Mouse (Mus musculus): ENCODE measurements around the gene Galnt10. TPM values are rescaled to one million over a fixed set of nuclear protein-coding genes. Genes with fewer than 3 reads are reported as not detected.

The Galnt10 gene
- polyA plus RNA-seq, 1 experiment from 2014 or later = 12.3 TPM

DNA sequence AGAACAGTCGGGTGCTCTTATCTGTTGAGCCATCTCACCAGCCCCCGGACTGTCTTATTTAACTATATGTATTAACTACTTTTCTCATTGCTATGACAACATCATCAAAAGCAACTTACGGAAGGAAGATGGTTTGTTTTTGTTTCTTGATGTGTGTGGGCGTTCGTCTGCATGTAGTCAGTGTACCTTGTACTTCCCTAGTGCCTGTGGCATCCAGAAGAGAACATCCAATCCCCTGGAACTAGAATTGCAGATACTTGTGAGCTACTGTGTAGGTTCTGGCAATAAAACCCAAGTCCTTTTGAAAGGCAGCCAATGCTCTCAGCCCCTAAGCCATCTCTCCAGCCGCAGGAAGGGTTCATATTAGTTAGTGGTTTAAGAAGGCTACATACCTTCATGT is 72.8 kb downstream of the Galnt10 start:
- no peaks in the 10 kb centered on the region for H3K9me3 ChIP-seq (ENCODE audit: control insufficient read depth, low read length)
- H3K27me3 ChIP-seq (replicated peaks; ENCODE audit: control insufficient read depth, insufficient read depth, low read length) = no peaks in the 10 kb centered on the region
- no peaks in the 10 kb centered on the region for H3K36me3 ChIP-seq (ENCODE audit: control insufficient read depth, insufficient read depth, low read length)
- peaks cover 6% of the 10 kb centered on the region for H3K4me1 ChIP-seq (ENCODE audit: control insufficient read depth, insufficient read depth, low read depth, low read length)
- no peak overlapping the region for H3K9ac ChIP-seq (ENCODE audit: low read depth, low read length)
- H3K4me2 ChIP-seq (ENCODE audit: low read length) = no peak overlapping the region
- no peak overlapping the region for H3K4me3 ChIP-seq (ENCODE audit: low read length)
- ATAC-seq = no peak
- H3K27ac ChIP-seq (ENCODE audit: low read depth, low read length) = no peak overlapping the region
- 83% methylated on average over 6 of the region's 6 CpGs for WGBS

DNA sequence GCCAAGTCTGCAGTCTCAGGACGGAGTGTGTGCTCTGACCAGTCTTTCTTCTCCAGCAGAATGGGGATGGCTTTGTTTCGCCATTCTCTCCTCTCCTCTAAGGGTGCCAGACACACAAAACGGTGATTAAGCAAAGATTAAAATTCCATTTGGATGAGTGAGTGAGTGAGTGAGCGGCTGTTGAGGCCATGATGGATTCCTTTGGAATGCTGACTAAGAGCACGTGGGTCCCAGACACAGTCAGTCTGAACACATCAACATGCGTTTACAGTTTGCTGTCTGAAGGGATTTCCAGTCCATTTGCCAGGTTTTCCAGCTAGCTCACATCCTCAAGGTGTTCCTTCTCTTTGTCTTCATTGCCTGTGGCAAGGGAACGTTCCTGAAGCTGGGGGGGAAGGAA is 74.4 kb downstream of the Galnt10 start:
- Histone ChIP-seq H3K4me2 (ENCODE audit: low read length) (no peak overlapping the region), H3K9ac (ENCODE audit: low read depth, low read length) (no peak overlapping the region), H3K4me1 (ENCODE audit: control insufficient read depth, insufficient read depth, low read depth, low read length) (peaks cover 6% of the 10 kb centered on the region), H3K9me3 (ENCODE audit: control insufficient read depth, low read length) (no peaks in the 10 kb centered on the region), H3K27me3 (replicated peaks; ENCODE audit: control insufficient read depth, insufficient read depth, low read length) (no peaks in the 10 kb centered on the region), H3K27ac (ENCODE audit: low read depth, low read length) (peak overlapping the region; percentile 36; the same call in 1 of the 2 replicates), H3K4me3 (ENCODE audit: low read length) (no peak overlapping the region), H3K36me3 (ENCODE audit: control insufficient read depth, insufficient read depth, low read length) (no peaks in the 10 kb centered on the region)
- ATAC-seq = no peak
- 31% methylated on average over 7 of the region's 7 CpGs for WGBS

DNA sequence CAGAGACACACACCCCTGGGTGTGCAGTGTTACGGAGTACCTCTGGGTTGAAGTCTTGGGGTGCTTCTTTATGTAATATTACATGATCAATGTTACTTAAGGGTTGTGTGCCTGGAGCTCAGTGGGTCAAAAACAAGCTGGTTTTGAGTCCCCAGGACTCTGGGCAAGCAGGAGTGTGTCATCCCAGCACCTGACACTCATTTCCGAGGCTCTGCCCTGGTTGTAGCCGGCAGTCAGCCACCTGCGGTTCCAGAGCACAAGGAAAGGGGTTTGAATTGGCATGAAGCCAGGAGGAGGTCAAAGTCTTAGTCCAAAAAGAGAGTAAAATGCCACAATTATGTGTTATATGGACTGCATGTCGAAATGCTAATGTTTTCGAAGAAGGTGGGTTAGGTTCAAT is 74.8 kb downstream of the Galnt10 start:
- no peak overlapping the region for H3K4me3 ChIP-seq (ENCODE audit: low read length)
- H3K9ac ChIP-seq (ENCODE audit: low read depth, low read length) = no peak overlapping the region
- ATAC-seq = no peak
- no peaks in the 10 kb centered on the region for H3K36me3 ChIP-seq (ENCODE audit: control insufficient read depth, insufficient read depth, low read length)
- 74% methylated on average over 6 of the region's 6 CpGs for WGBS
- H3K27ac ChIP-seq (ENCODE audit: low read depth, low read length) = 0 out of 2 replicates have a peak overlapping the region, but pooled peaks have one; percentile 24
- no peaks in the 10 kb centered on the region for H3K27me3 ChIP-seq (replicated peaks; ENCODE audit: control insufficient read depth, insufficient read depth, low read length)
- no peaks in the 10 kb centered on the region for H3K9me3 ChIP-seq (ENCODE audit: control insufficient read depth, low read length)
- H3K4me2 ChIP-seq (ENCODE audit: low read length) = no peak overlapping the region
- H3K4me1 ChIP-seq (ENCODE audit: control insufficient read depth, insufficient read depth, low read depth, low read length) = peaks cover 6% of the 10 kb centered on the region

DNA sequence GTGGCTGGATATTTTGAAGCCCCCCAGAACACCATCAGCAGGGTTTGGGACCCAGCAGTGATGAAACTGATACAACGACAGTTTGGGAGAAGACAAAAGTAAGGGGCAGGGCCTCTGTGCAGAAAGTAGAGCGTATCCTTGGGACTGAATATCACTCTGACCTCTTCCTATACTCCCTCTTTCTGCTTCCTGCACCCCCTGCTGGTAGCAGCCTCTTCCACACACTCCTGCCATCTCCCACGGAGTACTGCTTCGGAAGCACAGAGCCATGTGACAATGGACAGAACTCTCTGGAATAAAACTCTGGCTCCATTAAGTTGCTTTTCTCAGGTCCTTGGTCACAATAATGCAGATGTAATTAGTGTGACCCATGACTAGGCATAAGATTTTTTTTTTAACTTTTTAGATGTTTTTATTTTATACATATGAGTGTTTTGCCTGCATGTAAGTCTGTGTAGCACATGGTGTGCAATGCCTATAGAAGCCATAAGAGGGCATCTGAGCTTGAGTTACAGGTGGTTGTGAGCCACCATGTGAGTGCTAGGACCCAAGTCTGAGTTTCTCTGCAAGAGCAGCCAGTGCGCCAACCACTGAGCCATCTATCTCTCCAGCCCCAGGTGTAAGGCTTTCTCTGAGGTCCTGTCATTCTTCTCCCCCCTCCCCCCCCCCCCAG is 79.7 kb downstream of the Galnt10 start:
- no peaks in the 10 kb centered on the region for H3K9me3 ChIP-seq (ENCODE audit: control insufficient read depth, low read length)
- WGBS = 93% methylated on average over 5 of the region's 5 CpGs
- peaks cover 9% of the 10 kb centered on the region for H3K4me1 ChIP-seq (ENCODE audit: control insufficient read depth, insufficient read depth, low read depth, low read length)
- H3K9ac ChIP-seq (ENCODE audit: low read depth, low read length) = no peak overlapping the region
- H3K27ac ChIP-seq (ENCODE audit: low read depth, low read length) = no peak overlapping the region
- H3K4me3 ChIP-seq (ENCODE audit: low read length) = no peak overlapping the region
- H3K27me3 ChIP-seq (replicated peaks; ENCODE audit: control insufficient read depth, insufficient read depth, low read length) = no peaks in the 10 kb centered on the region
- ATAC-seq = no peak
- H3K4me2 ChIP-seq (ENCODE audit: low read length) = no peak overlapping the region
- no peaks in the 10 kb centered on the region for H3K36me3 ChIP-seq (ENCODE audit: control insufficient read depth, insufficient read depth, low read length)

DNA sequence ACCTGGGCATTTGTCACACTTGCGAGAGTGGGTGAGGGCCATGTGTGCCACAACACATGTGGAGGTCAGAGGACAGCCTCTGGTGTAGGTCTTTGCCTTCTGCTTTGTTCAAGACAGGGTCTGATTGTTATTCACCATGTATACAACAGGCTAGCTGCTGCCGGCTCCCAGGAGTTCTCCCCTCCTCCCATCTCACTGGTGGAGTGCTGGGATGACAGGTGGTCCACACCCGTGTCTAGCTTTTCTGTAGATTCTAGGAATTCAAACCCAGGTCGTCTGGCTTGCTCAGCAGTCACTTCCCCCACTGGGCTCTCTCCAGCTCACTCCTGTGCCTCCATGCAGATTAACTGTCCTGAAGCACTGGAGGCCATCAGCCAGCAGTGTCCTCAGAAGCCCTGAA is 80.7 kb downstream of the Galnt10 start:
- Histone ChIP-seq H3K27me3 (replicated peaks; ENCODE audit: control insufficient read depth, insufficient read depth, low read length) (no peaks in the 10 kb centered on the region), H3K4me2 (ENCODE audit: low read length) (no peak overlapping the region), H3K36me3 (ENCODE audit: control insufficient read depth, insufficient read depth, low read length) (no peaks in the 10 kb centered on the region), H3K9ac (ENCODE audit: low read depth, low read length) (no peak overlapping the region), H3K9me3 (ENCODE audit: control insufficient read depth, low read length) (no peaks in the 10 kb centered on the region), H3K27ac (ENCODE audit: low read depth, low read length) (no peak overlapping the region), H3K4me1 (ENCODE audit: control insufficient read depth, insufficient read depth, low read depth, low read length) (peaks cover 7% of the 10 kb centered on the region), H3K4me3 (ENCODE audit: low read length) (no peak overlapping the region)
- no peak for ATAC-seq
- 39% methylated on average over 4 of the region's 4 CpGs for WGBS

DNA sequence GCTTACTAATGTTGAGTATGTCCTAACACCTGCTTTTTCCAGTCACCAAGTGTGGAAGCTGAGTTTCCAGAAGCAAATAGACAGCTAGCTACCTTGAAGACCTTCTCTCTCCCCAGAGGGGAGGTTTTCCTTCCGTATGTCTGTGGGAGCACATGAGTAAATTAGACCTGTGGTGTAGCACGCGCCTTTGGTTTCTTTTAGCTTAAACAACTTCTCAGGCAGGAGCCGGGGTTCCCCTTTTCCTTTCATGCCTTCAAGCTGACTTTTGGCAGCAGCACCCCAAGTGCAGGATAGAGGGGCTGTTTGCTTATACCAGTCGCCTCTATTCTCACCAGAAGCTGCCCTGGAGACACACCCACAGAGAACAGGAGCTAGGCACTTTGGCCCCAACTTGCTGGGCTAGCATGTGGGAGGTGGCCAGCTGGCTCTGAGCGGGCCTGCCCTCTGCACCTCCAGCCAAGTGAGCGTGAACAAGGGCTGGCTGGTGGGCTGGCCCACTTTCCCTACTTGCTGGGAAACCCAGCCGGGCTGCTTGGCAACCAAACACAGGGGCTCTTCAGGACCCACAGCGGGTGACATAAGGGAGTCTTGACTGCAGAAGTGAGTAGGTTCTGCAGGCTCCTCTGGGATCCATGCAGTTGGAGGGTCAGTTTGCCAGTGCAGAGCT is 82.2 kb downstream of the Galnt10 start:
- H3K27me3 ChIP-seq (replicated peaks; ENCODE audit: control insufficient read depth, insufficient read depth, low read length) = no peaks in the 10 kb centered on the region
- peaks cover 7% of the 10 kb centered on the region for H3K4me1 ChIP-seq (ENCODE audit: control insufficient read depth, insufficient read depth, low read depth, low read length)
- H3K9ac ChIP-seq (ENCODE audit: low read depth, low read length) = no peak overlapping the region
- peak; percentile 96 for ATAC-seq
- H3K27ac ChIP-seq (ENCODE audit: low read depth, low read length) = no peak overlapping the region
- no peak overlapping the region for H3K4me3 ChIP-seq (ENCODE audit: low read length)
- 46% methylated on average over 9 of the region's 9 CpGs for WGBS
- no peak overlapping the region for H3K4me2 ChIP-seq (ENCODE audit: low read length)
- H3K36me3 ChIP-seq (ENCODE audit: control insufficient read depth, insufficient read depth, low read length) = no peaks in the 10 kb centered on the region
- no peaks in the 10 kb centered on the region for H3K9me3 ChIP-seq (ENCODE audit: control insufficient read depth, low read length)

DNA sequence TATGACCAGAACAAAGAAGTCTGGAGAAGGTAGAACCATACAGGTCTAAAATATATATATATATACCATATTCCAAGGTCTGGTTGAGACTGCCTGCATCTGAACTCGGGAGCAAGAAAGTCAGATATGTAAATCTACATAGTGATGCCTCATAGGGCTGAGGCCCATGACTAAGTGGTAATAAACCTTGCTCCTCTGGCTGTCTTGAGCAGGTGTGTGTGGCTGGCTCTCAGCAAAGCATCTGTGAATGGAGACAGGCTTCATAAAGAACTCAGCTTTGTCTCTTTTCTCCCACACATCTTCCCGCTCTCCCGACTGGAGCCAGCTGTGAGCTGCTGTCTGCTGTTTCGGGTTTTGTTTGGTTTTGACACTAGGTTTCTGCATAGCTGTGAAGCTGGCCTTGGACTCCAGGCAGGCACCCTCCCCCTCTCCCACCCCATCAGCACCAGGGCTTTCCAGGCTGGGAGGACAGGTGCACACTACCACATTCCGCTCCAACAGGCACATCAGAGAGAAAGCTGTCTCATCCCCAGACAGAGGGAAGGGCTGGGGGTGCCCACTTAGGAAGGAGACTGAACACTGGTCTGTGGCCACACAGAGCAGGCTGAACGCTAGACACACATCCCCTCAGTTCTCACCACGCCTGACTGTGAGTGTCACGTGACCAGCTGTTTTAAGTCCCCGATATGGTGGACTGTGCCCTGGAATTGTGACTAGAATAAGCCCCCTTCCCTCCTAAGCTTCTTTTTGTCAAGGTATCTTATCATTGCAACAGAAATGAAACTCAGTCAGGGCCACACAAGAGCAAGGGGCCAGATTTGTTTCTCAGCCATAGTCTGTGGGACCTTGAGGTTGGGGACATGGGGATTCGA is 87.4 kb downstream of the Galnt10 start:
- peaks cover 1% of the 10 kb centered on the region for H3K4me1 ChIP-seq (ENCODE audit: control insufficient read depth, insufficient read depth, low read depth, low read length)
- H3K4me3 ChIP-seq (ENCODE audit: low read length) = no peak overlapping the region
- H3K9me3 ChIP-seq (ENCODE audit: control insufficient read depth, low read length) = no peaks in the 10 kb centered on the region
- ATAC-seq = peak; percentile 56; the same call in 1 of the 2 replicates
- H3K9ac ChIP-seq (ENCODE audit: low read depth, low read length) = no peak overlapping the region
- no peaks in the 10 kb centered on the region for H3K36me3 ChIP-seq (ENCODE audit: control insufficient read depth, insufficient read depth, low read length)
- H3K4me2 ChIP-seq (ENCODE audit: low read length) = no peak overlapping the region
- no peaks in the 10 kb centered on the region for H3K27me3 ChIP-seq (replicated peaks; ENCODE audit: control insufficient read depth, insufficient read depth, low read length)
- 79% methylated on average over 10 of the region's 10 CpGs for WGBS
- no peak overlapping the region for H3K27ac ChIP-seq (ENCODE audit: low read depth, low read length)

DNA sequence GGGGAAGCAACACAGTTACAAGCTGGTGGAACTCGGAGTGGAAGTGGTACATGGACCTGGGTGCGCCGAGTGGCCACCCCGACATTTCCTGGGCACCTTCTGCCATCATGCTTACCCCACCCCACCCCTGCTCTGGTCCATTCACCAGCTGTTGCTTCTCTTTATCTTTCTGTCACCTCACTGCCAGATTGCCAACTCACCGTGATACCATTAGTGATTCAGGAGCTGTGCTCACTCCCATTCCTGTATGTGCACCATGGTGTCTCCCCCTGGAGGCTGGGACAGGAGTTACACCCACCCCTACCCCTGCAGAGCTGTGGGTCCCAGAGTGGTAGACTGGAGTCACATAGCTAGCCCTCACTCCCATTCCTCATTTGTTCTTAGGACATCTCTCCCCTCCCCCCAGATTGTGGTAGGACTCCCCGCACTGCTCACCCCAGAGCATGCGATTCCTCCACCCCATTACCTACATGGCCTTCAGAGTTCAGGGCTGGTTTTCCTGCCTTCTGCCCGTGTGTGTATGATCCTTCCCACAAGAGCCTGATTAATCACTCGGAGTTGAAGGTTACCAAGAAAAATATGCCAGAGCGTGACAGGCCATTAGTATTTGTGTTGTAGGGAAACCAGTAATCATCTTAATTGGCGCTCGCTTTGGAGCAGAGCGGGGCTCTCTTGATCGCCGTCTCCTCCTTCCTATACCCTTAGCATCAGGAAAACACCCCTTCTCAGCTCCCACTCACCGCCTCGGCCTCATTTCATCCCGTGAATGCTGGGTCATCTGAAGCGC is 102.2 kb downstream of the Galnt10 start:
- H3K4me1 ChIP-seq (ENCODE audit: control insufficient read depth, insufficient read depth, low read depth, low read length) = no peaks in the 10 kb centered on the region
- WGBS = 77% methylated on average over 19 of the region's 19 CpGs
- H3K36me3 ChIP-seq (ENCODE audit: control insufficient read depth, insufficient read depth, low read length) = no peaks in the 10 kb centered on the region
- no peak overlapping the region for H3K9ac ChIP-seq (ENCODE audit: low read depth, low read length)
- no peak; the same call in 1 of the 2 replicates for ATAC-seq
- no peaks in the 10 kb centered on the region for H3K27me3 ChIP-seq (replicated peaks; ENCODE audit: control insufficient read depth, insufficient read depth, low read length)
- no peaks in the 10 kb centered on the region for H3K9me3 ChIP-seq (ENCODE audit: control insufficient read depth, low read length)
- H3K4me3 ChIP-seq (ENCODE audit: low read length) = no peak overlapping the region
- H3K27ac ChIP-seq (ENCODE audit: low read depth, low read length) = no peak overlapping the region
- H3K4me2 ChIP-seq (ENCODE audit: low read length) = no peak overlapping the region
